Mouse (Mus musculus) spleen, postnatal 4 days (tissue): ENCODE results near the gene Gm49396.
A peak's percentile ranks its signal among the peaks of the same experiment; 100 is the strongest.

ENCODE experiments used
- DNase-seq, 2 experiments: peaks; one replicate each; pipeline ENCODE4 v3.0.0; 2022; ENCODE audit warnings: low spot score in 2 of 2

Gm49396 gene

DNA sequence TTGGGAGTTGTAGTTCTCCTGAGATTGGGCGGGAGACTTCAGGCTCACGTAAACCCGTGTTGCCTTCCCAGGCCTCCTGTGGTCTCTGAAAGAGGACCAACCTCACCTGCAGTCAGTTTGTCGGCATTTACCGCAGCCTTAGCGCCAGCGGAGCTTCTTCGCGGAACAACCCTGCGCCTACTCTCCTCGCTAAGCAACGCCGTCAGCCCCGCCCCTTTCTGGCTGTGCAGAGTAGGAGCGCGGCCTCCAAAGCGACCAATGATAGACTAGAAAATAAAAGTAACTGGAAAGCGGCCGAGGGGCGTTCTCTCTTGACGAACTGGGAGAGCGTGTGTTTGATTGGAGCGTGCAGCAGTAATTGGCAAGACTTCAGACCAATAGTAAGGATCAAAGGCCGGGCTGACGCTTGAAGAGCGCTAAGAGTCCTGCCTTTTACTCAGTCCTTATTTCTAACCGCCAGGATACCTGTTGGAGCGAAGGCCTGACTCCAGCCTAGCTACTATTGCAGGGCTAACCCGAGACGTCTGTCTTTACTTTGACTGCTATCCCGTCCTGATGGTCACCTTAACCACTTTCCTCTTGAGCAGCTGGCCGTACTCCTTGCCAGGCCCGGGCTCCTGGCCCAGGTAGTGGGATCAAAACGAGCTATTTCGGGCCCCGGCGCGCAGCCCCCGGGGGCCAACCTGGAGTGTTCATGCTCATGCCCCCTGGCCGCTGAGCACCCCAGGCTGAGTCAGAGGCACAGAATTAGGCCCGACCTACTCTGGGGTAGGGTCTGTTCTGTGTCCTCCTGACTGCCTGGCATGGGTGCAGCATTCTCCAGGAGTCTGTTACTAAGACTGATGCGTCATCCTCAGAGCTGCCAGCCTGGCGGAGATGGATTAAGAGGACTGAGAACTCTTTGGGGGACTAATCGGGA is 10.8 kb upstream of the Gm49396 start, which contains the start of the genes Hspb6 and Proser3:
Hspb6 (plus strand) TSS at position 77 of the 919 bp plus-strand sequence.
Proser3 (minus strand) TSS at position 198 of the 919 bp plus-strand sequence.
- peak; percentile 96 to 97 for DNase-seq

DNA sequence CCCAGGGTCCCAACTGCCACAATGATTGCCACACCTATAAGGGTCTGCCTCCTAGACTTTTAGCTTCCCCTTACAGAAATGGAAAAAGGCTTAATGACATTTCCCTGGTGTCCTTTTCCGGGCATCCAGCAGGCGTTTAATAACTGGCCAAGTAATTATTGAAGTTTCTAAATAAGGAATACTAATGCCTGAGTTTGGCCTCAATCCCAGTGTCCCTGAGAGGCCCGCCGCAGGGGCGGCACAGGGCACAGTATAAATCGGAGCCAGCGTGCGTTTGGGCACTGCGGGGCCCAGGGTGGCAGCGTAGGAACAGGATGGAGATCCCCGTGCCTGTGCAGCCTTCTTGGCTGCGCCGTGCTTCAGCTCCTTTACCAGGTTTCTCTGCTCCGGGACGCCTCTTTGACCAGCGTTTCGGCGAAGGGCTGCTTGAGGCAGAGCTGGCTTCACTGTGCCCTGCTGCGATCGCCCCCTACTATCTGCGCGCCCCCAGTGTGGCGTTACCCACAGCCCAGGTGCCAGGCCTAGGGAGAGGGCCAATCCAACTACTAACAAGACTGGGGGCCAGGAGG is 10.0 kb upstream of the Gm49396 start:
- DNase-seq, result peak; percentile 50 to 79

DNA sequence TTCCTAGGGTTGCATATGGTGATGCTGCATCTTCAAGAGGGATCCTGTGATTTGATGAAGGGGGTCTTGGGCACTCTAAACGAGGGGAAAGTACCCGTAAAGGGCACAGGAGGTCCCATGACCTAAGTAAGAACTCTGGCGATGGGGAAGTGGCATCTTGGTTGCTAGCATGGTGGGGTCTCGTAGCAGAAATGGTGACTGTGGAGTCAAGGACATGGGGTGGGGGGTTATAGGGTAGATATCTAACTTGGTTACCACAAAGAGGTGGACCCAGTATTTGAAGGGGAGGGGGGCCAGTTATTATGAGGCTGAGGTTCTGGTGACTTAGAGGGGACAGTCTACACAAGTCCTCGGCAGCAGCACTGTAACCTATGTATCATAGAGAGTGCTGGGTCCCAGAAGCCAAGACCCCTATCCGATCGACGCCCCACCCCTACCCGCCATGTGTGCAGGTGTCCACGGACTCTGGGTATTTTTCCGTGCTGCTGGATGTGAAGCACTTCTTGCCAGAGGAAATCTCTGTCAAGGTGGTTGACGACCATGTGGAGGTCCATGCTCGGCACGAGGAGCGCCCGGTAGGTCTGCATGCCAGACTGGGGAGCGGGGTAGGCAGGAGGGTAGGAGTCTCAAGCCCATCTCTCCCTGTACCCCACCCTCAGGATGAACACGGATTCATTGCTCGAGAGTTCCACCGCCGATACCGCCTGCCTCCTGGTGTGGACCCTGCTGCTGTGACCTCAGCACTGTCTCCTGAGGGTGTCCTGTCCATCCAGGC is 9.1 kb upstream of the Gm49396 start:
- peak in 1 of 2 experiments; percentile 63 for DNase-seq

DNA sequence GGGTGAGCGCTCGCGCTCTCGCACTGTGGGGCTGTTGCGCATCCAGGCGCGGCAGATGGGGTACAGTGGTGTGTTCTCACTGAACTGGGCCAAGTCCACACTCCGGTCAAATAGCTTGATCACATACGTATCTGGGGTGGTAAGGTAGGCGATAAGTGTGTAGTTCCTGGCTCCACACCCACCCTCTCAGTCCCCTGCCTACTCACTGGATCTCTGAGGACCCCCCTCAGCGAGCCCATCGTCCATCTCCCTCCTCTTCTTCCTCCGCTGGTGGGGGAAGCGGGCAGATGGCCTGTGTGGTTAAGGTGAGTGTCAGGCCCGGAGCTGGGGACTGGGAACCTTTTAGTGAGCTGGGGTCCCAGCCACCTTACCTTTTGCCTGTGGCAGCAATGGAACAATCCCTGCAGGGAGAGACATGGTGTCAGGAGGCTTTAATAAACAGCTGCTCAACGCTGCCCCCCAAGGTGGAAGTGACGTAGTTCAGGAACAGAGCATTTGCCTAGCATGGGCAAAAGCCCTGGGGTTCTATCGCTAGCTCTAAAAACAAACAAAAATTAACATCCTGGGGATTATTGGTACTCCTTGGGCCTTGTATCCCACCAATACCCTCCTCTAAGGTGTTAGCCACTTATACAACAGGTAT is 6.1 kb upstream of the Gm49396 start:
- DNase-seq, result peak in 1 of 2 experiments; percentile 72

DNA sequence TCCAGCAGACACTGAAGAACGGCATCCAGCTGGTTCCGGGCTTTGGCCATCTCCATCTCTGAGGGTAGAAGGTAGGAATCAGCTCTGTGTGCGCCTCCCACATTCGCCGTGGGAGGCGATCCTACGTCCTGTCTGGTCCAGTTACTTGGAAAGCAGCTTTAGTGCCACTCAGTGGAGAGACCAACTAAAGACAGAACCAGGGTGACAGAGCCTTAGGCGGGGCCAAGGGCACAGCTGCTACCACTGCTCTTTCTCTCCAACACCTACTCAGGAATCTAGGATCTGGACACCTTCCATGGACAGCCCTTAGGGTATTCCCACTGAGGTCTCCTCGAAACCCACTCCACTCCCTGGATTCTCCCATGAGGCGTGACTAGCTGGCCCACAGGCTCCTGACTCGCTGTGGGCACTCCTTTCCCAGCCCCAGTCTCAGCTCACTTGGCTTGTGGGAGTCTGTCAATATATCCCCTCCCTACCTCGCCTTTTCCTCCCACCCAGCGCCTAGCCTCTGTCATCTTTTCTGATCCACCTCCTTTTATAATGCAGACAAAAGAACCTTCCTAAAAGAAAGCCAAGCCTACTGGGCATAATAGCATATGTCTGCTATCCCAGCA is 5.1 kb upstream of the Gm49396 start:
- DNase-seq, result no peak

DNA sequence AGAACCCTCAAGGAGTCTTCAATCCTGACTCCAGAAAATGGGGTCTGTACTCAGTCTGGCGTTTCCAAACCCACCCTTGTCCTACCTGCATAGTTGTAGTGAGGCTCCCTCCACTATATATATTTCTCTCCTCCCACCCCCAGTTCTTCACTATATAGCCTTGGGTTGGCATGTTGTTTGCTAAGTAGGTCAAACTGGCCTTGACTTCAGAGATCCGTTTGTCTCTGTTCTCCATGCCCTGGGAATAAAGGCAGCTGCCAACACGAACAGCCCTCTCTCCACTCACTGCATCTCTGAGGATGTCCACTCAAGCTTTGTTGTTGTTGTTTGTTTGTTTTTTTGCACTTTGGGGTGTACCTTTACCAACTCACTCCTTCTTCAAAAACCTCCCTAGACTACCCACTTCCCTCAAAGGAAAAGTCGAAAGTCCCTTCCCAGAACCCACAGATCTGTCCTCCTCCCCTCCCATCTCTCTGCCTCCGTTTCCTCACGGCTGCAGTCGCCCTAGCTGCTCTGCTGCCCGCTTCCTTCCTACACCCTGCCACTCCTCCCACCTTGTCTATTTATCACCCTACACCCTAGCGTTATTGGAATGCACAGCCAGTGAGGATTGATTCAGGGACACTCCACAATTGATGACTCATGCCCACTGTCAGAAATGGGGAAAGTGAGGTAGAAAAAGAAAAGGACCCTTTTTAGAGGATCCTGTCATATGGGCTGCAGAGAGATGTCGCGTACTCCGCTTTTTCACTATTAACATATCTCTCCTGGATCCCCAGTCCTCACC is 4.3 kb upstream of the Gm49396 start:
- DNase-seq, result no peak

DNA sequence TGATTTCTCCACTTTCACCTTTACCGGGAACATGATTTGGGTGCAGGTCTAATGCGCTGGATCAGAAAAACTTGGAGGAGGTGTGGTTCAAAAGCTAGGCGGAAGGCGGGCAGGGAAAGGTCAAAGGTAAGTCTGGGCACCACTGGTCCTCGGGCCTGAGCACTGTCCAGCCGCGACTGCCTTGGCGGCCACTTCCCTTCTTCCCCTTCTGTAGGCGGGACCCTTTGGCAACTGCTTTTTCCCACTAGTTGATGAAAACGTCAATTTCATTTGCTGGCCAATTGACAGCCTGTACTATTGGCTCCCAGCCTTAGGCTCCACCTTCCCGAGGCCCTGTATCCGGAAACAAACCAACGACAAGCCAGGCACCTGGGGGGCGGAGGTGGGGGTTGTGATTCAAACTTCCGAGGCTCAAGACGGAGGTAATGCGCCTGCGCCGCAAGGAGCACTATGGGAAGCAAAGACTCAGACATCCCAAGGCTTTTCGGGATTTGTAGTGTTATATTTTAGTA is 3.6 kb upstream of the Gm49396 start, which contains the start of gene Lin37:
Lin37 (minus strand) TSS at position 396 of the 512 bp plus-strand sequence.
- DNase-seq, result peak; percentile 91 to 93

DNA sequence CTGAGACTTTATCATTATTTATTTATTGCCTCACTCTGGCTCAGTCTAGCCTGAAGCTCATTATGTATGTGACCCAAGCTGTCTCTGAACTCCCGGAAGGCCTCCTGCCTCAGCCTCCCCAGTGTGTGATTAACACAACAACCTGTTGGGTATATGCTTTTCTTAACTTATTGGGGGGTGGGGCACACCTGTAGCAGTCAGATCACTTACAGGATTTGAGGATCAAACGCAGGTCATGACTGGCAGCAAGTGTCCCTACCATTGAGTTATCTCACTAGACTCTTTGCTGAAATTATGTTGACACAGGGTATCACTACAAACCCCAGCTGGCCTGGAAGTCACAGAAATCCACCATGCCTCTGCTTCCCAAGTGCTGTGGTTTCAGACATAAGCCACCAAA is 2.8 kb upstream of the Gm49396 start:
- no peak for DNase-seq

DNA sequence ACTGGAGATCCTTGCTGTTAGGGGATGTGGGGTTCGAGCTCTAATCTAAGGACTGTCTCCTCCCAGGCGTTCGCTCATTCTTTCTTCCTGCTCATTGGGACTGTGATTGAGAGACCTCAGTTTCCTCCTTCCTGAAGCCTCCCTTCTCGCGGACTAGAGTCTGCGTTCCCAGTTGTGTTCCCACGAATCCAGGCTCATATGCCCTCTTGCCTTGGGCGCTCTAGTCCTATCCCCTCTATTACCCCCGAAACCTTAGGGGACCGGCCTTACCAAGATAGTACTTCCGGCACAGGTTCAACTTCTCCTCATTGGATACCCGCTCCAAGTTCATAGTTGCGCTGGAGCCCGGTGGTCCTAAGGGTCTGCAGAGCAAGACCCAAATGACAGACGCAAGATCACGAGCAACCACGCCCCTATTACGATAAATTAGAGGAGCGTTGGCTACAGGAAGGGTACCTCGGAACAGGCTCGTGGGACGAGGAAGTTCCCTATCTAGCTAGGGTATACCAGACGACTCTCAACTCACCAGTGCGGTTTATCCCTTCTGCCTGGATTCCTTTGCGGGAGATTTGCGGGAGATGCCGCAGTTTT is 523 bp upstream of the Gm49396 start:
- DNase-seq, result peak in 1 of 2 experiments; percentile 69

DNA sequence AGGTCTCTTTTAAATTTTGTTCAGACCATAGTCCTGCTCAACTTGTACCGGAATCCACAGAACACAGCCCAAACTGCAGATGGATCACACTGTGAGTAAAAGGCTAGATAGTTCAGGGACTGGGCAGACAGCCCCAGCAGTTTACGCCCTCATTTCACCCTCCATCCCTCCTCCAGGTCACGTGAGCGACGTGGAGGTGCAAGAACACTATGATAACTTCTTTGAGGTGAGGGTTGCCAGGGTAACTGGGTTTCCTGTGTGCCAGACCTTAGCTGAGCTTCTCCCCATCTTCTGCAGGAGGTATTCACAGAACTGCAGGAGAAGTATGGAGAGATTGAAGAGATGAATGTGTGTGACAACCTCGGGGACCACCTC is 749 bp downstream of the Gm49396 start:
- DNase-seq, result no peak

DNA sequence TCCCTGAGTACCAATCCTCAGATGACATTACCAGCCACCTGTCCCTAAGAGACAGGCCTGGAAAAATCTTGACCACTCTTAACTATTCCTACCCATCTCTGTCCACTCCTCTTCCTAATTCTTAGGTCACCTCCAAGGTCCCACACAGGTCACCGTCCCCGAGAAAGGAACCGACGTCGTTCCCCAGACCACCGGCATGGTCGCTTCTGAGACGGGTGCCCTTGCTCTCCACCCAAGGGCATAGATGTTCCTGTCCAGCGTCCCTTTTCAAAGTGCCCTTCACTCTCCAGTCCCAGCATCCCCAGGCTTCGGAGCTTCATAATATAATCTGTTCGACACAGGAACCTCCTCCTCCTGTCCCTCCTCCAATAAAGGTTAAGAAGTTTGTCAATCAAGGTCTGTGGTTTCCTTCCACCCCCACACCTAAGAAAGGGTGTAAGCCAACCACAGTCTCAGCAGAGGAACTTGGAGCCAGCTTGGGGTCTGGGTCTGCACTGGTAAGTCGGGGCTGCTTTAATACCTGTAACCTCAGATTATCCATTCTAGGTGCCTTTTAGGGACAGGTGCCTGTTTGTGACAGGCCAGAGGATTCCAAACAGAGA is 1.9 kb downstream of the Gm49396 start, which contains the start of gene Igflr1:
Igflr1 (plus strand) TSS at position 458 of the 602 bp plus-strand sequence.
- no peak for DNase-seq

DNA sequence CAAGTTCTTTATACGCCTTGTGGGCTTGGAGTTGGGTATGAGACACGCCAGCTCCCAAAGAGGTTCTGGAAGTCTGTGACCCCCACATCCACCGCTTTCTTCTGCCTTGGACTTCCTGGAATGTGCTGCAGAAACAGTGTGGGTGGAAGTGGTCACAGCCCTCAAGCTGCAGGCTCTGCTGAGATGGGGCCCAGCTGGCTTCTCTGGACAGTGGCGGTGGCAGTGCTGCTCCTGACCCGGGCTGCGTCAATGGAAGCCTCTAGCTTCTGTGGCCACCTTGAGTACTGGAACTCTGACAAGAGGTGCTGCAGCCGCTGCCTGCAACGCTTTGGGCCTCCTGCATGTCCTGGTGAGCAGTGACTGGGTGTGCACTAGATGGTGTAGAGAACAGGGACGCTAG is 2.9 kb downstream of the Gm49396 start:
- no peak for DNase-seq

DNA sequence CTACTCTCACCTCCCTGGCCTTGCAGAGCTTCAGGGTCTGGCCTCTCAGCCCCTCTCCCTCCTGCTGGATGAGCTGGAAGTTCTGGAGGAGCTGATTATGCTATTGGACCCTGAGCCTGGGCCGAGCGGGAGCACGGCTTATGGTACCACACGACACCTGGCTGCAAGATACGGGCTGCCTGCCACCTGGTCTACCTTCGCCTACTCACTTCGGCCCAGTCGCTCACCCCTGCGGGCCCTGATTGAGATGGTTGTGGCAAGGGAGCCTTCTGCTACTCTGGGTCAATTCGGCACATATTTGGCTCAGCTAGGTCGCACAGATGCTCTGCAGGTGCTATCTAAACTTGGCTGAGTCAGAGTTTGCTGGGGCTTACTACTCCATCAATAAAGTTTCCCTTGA is 4.4 kb downstream of the Gm49396 start:
- no peak for DNase-seq

DNA sequence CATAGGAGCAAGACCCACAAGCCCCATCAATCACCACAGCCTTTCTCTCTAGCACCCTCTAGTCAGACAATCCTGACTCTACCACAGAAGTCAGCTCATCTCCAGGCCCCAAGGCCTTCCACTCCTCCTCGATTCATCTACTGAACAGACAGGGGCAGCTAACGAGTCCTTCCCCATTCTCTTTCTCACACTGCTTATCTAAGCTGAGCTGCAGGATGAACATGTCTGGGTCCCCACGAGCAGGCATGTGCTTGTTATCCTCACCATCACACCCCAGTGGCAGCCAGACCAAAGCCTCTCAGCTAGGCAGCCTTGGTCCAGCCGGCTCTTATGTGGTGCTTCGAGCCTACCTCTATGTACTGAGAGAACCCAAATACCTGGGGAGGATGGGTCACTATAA is 9.2 kb downstream of the Gm49396 start:
- DNase-seq, result no peak

DNA sequence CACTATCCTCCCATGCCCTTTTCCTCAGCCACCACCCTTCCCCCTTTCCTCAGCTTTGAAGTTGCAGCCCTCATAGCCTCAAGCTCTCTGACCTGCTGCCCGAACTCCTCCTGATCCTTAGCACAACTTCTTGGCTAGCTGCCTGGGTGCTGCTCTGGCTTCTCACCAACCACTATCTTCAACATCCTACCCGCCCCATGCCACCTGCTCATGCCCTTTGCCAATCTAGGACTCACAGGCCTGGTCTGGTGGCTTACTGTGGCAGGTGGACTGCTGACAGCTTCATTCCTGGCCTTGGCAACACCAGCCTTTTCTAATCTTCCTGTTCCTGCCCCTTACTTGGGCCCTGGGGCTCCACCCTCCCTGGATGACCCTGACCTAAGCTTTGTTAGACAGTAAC is 9.8 kb downstream of the Gm49396 start:
- peak; percentile 75 to 79 for DNase-seq

DNA sequence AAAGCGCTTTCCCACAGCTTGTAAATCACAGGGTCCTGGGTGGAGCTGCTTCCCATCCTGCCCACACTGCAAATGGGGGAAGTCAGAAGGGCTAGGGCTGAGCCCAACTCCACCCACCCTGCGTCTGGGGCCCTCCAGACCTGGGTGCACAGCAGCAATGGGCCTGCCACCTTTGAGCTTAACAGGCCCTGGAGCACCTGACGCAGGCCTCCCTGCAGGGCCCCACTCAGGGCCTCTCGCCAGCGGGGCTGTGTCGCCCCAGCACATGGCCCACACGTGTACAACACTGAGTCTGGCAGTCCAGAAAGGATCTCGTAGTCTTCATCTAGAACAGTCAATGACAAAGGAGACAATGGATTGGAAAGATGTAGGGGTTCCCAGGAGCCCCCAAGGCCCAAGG is 16.8 kb downstream of the Gm49396 start:
- no peak for DNase-seq

DNA sequence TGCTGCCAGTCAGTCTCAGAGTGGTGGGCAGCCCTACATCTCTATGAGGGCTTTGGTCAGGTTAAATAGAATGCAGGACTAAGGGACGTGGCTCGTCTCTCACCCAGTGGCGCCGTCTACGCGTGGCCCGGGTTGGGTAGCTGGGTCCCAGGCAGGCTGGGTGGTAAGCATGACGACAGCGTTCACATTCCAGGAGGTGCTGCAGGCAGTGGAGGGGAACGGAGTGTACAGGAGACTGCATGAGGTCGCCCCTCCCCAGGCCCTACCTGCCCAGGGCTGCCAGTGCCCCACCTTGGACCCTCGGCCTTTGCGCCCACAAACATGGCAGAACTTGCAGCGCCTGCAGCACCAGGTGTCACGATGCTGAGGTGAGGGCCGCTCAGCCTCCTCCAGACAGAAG is 18.4 kb downstream of the Gm49396 start:
- DNase-seq, result no peak

DNA sequence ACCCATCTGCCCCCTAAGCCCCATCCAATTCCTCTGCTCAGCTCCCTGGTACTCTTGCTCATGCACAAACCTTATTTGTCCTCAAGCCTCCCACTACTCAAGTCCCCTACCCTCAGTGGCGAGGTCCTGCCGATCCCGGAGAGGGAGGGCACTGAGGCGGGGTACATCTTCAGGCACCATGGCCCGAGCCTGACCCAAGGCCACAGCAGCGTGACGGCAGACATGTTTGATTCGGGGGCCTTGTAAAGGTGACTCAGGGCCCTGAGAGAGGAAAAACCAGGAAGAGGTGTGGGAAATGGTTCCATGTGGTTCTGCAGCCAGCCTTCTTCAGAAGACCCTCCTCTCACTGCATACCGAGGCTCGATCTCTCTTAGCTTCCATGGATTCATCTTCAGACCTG is 21.2 kb downstream of the Gm49396 start:
- DNase-seq, result no peak

DNA sequence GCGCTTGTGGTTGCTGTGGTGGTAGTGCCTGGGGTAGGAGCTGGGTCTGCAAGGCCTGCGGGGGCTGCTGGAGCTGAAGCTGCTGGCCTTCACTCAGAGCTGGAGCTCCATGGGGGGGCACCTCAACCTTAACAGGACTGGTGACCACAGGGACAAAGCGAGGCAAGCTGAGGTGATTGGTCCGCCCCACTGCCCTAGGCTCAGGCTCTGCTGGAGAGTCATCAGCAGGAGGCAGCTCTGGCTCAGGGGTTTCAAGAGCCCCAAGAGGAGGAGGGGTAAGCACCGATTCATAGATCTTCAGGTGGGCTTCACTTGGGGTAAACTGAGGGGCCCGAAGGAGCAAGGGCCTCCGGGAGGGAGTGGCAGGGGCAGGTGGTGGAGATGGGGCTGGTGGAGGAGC is 22.0 kb downstream of the Gm49396 start:
- no peak for DNase-seq
